Mouse (Mus musculus): Measurements from ENCODE around the gene Zfp462. TPM values are rescaled to one million over a fixed set of nuclear protein-coding genes. Genes with fewer than 3 reads are reported as not detected.

Zfp462 gene
- polyA plus RNA-seq, 1 experiment from 2014 or later: 5.5 TPM

DNA sequence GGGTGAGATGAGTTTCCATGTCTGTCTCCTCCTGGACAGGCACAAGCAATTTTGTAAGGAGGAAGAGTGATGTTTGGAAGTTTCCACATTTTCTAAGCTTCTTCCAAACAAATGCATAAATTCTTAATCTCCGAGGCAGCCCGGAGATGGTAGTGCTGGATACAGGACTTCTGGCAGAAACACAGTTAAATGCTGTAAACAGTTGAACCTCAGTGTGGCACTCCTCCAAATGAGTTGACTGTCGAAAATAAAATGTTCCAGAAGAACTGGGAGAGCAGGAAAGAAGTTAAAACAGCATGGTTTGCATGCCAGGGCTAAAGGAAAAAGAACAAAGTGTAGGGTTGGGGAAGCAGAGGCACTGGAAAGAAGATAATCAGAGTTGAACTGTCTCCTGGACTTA is 9.6 kb downstream of the Zfp462 start:
- no peak for ATAC-seq (ENCODE audit: insufficient number of reproducible peaks, low FRiP score, low TSS enrichment, low read depth)
- Histone ChIP-seq H3K4me1 (peaks cover 20% of the 10 kb centered on the region), H3K36me3 (no peaks in the 10 kb centered on the region), H3K27me3 (no peaks in the 10 kb centered on the region), H3K9ac (no peak overlapping the region), H3K4me2 (no peak overlapping the region), H3K27ac (no peak overlapping the region; the same call in 1 of the 2 replicates), H3K9me3 (no peaks in the 10 kb centered on the region), H3K4me3 (no peak overlapping the region)
- 33% methylated on average over 3 of the region's 3 CpGs for WGBS

DNA sequence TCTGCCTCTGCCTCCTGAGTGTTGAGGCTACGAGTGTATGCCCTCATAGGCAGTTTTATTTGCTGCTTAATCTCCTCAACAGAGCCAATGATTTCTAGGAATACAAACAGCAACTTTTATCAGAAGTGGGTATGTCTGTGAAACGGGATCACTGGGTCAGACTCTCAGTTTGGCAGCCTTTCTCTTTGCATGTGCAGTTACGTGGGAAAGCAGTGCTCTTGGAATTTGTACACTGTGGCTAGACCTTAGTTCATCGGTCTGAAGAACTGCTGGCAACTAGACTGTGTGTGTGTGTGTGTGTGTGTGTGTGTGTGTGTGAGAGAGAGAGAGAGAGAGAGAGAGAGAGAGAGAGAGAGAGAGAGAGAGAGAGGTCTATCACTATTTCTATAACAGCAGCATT is 15.9 kb downstream of the Zfp462 start:
- Histone ChIP-seq H3K4me2 (no peak overlapping the region), H3K9ac (no peak overlapping the region), H3K27me3 (no peaks in the 10 kb centered on the region), H3K4me3 (no peak overlapping the region), H3K4me1 (peaks cover 12% of the 10 kb centered on the region), H3K36me3 (no peaks in the 10 kb centered on the region), H3K27ac (no peak overlapping the region), H3K9me3 (no peaks in the 10 kb centered on the region)
- 77% methylated on average over 4 of the region's 4 CpGs for WGBS
- ATAC-seq (ENCODE audit: insufficient number of reproducible peaks, low FRiP score, low TSS enrichment, low read depth): no peak

DNA sequence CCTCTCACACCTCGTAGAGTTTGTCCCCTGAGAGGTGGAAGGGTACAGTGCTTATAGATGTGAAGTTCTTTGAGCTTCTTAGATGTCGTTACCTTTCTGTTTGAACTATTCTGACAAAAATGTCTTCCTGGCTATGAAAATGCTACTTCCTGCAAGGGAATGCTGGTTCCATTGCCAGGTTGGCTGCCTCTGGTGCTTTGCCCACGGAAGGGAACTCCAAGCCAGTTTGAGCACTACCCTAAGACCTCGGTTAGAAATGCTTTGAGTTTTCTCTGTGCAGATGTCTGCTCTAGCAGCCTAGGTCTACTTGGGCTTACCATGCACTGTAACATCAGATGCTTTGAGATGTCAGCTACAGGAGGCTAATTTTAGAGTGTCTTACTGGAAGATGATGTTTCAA is 17.3 kb downstream of the Zfp462 start:
- Histone ChIP-seq H3K4me2 (no peak overlapping the region), H3K27ac (0 out of 2 replicates have a peak overlapping the region, but pooled peaks have one; percentile 9), H3K27me3 (no peaks in the 10 kb centered on the region), H3K36me3 (no peaks in the 10 kb centered on the region), H3K4me1 (peaks cover 25% of the 10 kb centered on the region), H3K9me3 (no peaks in the 10 kb centered on the region), H3K4me3 (no peak overlapping the region), H3K9ac (no peak overlapping the region)
- WGBS: 75% methylated on average over 4 of the region's 4 CpGs
- no peak for ATAC-seq (ENCODE audit: insufficient number of reproducible peaks, low FRiP score, low TSS enrichment, low read depth)

DNA sequence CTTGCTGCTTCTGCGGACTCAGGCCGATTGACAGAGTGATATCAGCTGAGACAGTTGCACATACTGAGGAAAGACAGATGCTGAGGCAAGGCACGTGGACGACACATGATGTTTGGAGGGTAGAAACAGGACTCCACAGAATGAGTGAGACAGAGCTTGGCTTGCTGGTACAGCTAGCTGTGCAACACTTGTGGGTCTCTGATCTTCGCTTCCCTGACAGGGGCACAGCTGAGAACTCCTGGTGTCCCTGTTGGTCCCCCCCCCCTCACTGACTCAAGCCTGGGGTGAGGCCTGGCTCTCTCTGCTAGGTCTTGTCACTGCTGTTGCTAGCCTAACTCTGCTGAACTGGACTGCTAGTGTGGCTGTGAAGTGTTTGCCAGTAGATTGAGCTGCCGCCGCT is 18.7 kb downstream of the Zfp462 start:
- H3K4me3 ChIP-seq: no peak overlapping the region
- H3K27me3 ChIP-seq: no peaks in the 10 kb centered on the region
- no peaks in the 10 kb centered on the region for H3K36me3 ChIP-seq
- peaks cover 27% of the 10 kb centered on the region for H3K4me1 ChIP-seq
- 83% methylated on average over 7 of the region's 7 CpGs for WGBS
- H3K27ac ChIP-seq: no peak overlapping the region
- ATAC-seq (ENCODE audit: insufficient number of reproducible peaks, low FRiP score, low TSS enrichment, low read depth): no peak
- H3K9ac ChIP-seq: no peak overlapping the region
- H3K4me2 ChIP-seq: no peak overlapping the region
- H3K9me3 ChIP-seq: no peaks in the 10 kb centered on the region

DNA sequence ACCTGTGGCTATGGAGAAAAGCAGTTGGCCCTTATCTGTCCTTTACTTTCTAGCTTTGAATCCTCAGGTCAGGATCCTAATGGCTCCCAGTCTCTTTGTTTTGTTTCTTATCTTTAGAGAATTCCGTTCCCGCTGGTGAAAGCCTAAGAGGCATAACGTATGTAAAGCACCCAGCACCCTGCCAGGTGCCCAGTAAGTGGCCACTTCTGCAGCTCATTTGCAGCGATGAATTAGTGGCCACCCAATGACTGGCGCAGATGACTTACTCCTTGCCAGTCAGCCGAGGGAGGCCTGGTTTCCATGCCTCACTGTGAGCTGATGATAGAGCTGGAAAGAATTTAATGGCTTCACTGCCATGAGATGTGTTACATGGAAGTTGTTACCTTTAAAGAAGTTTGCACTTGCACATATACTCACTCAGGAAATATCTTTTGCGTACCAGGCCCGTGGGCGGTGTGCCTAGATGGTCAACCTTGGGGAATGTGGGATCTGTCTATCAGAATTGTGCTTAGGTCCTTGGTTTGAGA is 20.4 kb downstream of the Zfp462 start:
- Histone ChIP-seq H3K9ac (no peak overlapping the region), H3K4me1 (peaks cover 27% of the 10 kb centered on the region), H3K27ac (no peak overlapping the region), H3K9me3 (no peaks in the 10 kb centered on the region), H3K4me3 (no peak overlapping the region), H3K4me2 (no peak overlapping the region), H3K27me3 (no peaks in the 10 kb centered on the region), H3K36me3 (no peaks in the 10 kb centered on the region)
- no peak for ATAC-seq (ENCODE audit: insufficient number of reproducible peaks, low FRiP score, low TSS enrichment, low read depth)
- WGBS: 72% methylated on average over 9 of the region's 9 CpGs

DNA sequence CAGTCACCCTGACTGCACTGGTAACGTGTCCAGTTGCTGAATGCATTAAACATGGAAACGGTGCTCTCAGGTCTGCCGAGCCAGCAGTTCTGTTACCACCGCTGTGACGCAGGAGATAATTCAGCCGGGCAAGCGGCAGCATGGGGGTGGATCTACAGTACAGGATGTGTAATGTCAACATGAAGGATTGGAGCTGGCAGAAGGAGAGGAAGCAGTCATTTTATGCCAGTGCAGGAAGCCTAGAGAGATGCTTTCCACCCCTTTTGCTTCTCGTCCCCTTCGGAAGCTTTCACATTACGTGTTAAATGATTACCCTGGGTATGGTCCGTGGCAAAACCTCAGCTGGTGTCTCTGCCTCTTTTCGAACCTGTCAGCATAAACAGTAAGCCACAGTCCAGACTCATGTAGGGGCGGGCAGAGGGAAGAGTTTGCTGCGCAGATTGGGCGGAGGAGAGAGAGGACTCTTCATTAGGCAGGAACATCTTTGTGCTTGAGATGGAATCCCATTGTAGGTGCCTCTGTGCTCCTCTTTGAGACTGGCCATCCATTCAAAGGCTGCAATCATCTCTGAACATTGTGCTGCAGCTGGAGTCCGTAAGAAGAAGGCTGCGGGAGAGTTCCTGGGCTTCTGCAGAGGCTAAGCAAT is 21.4 kb downstream of the Zfp462 start:
- no peak for ATAC-seq (ENCODE audit: insufficient number of reproducible peaks, low FRiP score, low TSS enrichment, low read depth)
- H3K4me2 ChIP-seq: peak overlapping the region; percentile 10; the same call in 1 of the 2 replicates
- H3K27ac ChIP-seq: peak overlapping the region; percentile 68
- no peaks in the 10 kb centered on the region for H3K36me3 ChIP-seq
- no peak overlapping the region for H3K9ac ChIP-seq
- peaks cover 27% of the 10 kb centered on the region for H3K4me1 ChIP-seq
- WGBS: 47% methylated on average over 17 of the region's 17 CpGs
- no peaks in the 10 kb centered on the region for H3K9me3 ChIP-seq
- H3K4me3 ChIP-seq: no peak overlapping the region
- no peaks in the 10 kb centered on the region for H3K27me3 ChIP-seq

DNA sequence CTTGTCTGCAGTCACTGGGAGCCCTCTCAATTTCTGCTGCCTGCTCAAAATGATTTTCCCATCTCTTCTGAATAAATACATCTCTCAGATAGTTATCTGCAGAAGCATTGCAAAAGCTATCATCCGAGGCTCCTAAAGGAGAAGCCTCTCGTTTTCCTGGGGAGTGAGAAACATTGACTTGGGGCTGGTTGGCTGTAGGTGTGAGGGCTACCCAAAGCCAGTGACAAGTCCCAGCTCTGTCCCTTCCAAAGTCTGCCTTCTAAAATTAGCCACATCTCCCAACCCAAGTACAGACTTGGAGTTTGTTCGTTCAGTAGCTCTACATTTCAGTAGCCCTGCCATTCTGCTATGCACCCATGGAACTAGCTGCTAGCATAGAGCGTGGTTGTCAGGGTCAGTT is 22.3 kb downstream of the Zfp462 start:
- Histone ChIP-seq H3K9ac (no peak overlapping the region), H3K27ac (no peak overlapping the region), H3K4me2 (no peak overlapping the region), H3K36me3 (no peaks in the 10 kb centered on the region), H3K4me1 (peaks cover 26% of the 10 kb centered on the region), H3K4me3 (no peak overlapping the region), H3K9me3 (no peaks in the 10 kb centered on the region), H3K27me3 (no peaks in the 10 kb centered on the region)
- ATAC-seq (ENCODE audit: insufficient number of reproducible peaks, low FRiP score, low TSS enrichment, low read depth): no peak
- 87% methylated on average over 4 of the region's 4 CpGs for WGBS

DNA sequence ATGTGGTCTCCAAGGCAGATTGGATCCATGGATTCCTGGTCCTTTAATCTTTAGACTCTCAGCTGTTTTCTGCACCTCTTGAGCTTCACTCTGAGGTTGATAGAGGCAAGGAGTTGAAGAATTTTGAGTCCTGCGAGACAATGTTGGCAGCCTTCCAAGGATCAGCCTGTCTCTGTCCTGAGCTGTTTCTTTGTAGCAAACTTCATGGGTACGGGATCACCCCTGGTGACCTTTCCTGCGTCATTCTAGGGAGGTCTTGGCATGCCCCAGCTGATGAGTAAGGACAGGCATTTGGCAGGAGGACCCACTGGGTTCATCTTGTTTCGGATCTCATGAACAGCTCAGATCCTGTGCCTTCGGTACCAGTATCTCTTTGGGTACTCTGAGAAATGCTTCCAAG is 22.9 kb downstream of the Zfp462 start:
- no peak for ATAC-seq (ENCODE audit: insufficient number of reproducible peaks, low FRiP score, low TSS enrichment, low read depth)
- peaks cover 27% of the 10 kb centered on the region for H3K4me1 ChIP-seq
- no peaks in the 10 kb centered on the region for H3K9me3 ChIP-seq
- WGBS: 82% methylated on average over 5 of the region's 5 CpGs
- H3K4me3 ChIP-seq: no peak overlapping the region
- H3K9ac ChIP-seq: no peak overlapping the region
- no peak overlapping the region for H3K4me2 ChIP-seq
- no peaks in the 10 kb centered on the region for H3K27me3 ChIP-seq
- H3K36me3 ChIP-seq: no peaks in the 10 kb centered on the region
- H3K27ac ChIP-seq: no peak overlapping the region

DNA sequence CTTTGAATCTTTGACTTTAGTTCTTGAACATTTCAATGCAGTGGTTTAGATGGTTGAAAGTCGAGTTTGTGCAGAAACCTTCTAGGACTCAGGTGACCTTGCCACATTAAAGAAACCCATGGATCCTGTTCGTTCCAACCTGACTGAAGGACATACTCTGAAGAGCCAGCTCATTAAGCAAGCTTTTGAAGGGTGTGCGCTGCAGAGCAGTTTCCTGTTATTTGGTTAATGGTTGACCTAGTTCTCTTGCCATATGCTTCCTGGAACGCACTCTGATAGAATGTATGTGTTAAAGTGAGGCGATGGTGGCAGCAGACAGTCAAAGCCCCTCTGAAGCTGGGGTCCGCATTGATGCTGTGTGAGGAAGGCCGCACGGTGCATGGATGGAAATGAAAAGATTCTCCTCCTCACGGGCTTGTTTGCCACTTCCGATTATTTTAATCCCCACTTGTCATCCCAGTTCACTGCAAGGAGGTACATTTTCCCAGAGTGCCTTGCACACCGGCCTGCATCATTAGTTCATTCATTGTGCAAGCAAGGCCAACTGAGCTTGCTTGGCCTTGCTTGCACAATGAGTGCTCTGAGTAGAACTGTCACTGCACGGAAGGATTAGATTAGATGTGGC is 24.9 kb downstream of the Zfp462 start:
- no peaks in the 10 kb centered on the region for H3K9me3 ChIP-seq
- WGBS: 86% methylated on average over 12 of the region's 12 CpGs

DNA sequence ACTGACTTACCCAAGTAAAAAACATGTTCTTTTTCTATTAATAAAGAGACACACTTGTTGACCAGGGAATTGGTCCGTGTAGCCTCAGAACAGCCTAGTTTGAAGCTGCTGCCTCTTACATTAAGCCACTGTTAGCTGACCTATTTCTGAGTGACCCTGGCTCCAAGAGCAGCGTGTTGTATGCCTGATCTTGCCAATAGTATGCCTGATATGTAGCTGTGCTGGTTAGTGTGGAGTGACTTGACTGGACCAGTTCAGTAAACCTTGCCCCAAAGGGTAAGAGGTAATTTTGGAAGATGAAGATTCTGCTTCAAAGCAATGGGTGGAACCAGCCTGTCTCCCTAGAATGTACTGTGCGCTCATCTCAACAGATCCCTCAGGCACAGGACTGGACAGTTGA is 26.5 kb downstream of the Zfp462 start:
- no peak overlapping the region for H3K27ac ChIP-seq
- H3K4me2 ChIP-seq: no peak overlapping the region
- H3K4me1 ChIP-seq: peaks cover 16% of the 10 kb centered on the region
- 74% methylated on average over 3 of the region's 3 CpGs for WGBS
- no peak overlapping the region for H3K4me3 ChIP-seq
- no peak overlapping the region for H3K9ac ChIP-seq
- no peaks in the 10 kb centered on the region for H3K36me3 ChIP-seq
- no peaks in the 10 kb centered on the region for H3K27me3 ChIP-seq
- no peaks in the 10 kb centered on the region for H3K9me3 ChIP-seq
- no peak for ATAC-seq (ENCODE audit: insufficient number of reproducible peaks, low FRiP score, low TSS enrichment, low read depth)

More for the DNA sequence above, 24.9 kb downstream of the Zfp462 start:
- peaks cover 30% of the 10 kb centered on the region for H3K4me1 ChIP-seq
- H3K4me3 ChIP-seq: no peak overlapping the region
- H3K4me2 ChIP-seq: no peak overlapping the region
- no peak overlapping the region for H3K9ac ChIP-seq
- no peak for ATAC-seq (ENCODE audit: insufficient number of reproducible peaks, low FRiP score, low TSS enrichment, low read depth)
- H3K27me3 ChIP-seq: no peaks in the 10 kb centered on the region
- H3K27ac ChIP-seq: no peak overlapping the region
- no peaks in the 10 kb centered on the region for H3K36me3 ChIP-seq

DNA sequence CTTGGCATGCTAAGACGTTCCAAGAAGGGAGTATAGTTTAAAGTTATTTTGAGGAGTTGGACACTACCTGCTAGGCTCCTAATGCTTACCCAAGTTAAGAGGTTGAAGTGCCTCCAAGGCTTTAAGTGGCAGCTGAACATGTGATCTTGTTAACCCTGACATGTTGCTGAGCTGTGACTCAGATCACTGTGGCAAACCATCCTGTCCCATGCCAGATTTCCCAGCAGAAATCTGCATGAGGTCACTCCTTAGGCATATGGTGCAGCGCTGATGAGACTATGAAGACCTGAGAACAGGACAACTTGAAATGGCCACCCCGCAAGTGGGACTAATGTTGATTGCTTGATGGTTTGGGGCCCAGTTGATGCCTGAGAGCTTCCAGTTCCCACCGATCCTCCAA is 27.2 kb downstream of the Zfp462 start:
- Histone ChIP-seq H3K4me1 (peaks cover 9% of the 10 kb centered on the region; the same call in 1 of the 2 replicates), H3K4me2 (no peak overlapping the region), H3K36me3 (no peaks in the 10 kb centered on the region), H3K4me3 (no peak overlapping the region), H3K9ac (no peak overlapping the region), H3K9me3 (no peaks in the 10 kb centered on the region), H3K27ac (no peak overlapping the region), H3K27me3 (no peaks in the 10 kb centered on the region)
- 89% methylated on average over 4 of the region's 4 CpGs for WGBS
- ATAC-seq (ENCODE audit: insufficient number of reproducible peaks, low FRiP score, low TSS enrichment, low read depth): no peak

DNA sequence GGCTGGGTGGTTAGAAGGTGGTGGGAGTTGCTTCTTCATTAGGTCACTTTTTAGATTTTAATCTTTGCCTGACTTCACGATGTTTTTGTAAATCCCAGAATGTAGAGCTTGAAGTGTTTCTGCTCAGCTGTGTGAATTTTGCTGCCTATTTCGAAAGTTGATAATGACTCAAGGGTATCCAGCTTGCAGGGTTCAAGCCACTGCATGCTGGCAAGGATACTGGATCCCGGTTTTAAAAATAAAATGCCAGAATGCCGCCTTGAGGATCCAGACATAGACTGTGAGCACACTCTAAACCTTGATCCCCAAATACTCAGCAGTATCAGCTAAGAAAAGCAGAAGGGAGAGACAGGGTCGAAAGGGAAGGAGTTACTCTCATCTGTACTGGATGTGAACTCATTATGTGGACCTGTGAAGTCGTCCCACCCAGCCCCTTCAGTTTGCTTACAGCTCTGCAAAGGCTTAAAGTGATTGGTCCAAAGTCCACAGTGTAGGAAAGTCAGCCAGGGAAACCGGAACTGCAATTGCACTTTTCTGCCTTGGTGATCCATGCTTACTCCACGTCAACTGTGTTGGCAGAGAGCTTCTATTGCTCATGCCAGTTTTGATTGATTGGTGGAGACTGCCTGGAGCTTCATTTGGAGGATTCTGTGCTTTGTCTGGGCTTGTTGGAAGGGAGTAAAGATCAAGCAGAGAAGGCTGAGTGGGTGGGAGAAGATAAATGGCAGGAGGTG is 28.1 kb downstream of the Zfp462 start:
- Histone ChIP-seq H3K27ac (no peak overlapping the region; the same call in 1 of the 2 replicates), H3K4me2 (no peak overlapping the region), H3K27me3 (no peaks in the 10 kb centered on the region), H3K9ac (no peak overlapping the region), H3K4me1 (peaks cover 9% of the 10 kb centered on the region; the same call in 1 of the 2 replicates), H3K36me3 (no peaks in the 10 kb centered on the region), H3K9me3 (no peaks in the 10 kb centered on the region), H3K4me3 (no peak overlapping the region)
- WGBS: 54% methylated on average over 8 of the region's 8 CpGs
- ATAC-seq (ENCODE audit: insufficient number of reproducible peaks, low FRiP score, low TSS enrichment, low read depth): no peak
